Mouse (Mus musculus): ENCODE measurements around the gene Nos1.

Nos1 gene

DNA sequence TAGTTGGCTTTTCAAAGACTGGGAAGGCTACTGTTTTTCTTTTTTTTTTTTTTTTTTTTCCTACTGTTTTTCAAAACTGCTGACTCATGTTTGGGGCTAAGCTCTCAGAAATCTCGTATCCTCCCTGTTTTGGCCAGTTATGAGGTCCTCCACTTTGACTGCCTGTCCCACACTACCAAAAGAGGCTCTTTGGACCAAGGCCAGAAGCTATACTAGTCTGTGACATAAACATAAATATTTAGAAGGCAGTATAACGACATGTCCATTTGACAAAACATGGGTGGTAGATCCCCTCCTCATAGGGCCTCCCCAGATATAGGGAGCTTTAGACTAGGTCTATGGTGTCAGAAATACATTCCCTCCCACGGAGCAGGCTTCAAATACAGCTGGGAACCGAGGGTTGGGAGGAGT, 186.8 kb downstream of the Nos1 start:
- DNase-seq = no peak

DNA sequence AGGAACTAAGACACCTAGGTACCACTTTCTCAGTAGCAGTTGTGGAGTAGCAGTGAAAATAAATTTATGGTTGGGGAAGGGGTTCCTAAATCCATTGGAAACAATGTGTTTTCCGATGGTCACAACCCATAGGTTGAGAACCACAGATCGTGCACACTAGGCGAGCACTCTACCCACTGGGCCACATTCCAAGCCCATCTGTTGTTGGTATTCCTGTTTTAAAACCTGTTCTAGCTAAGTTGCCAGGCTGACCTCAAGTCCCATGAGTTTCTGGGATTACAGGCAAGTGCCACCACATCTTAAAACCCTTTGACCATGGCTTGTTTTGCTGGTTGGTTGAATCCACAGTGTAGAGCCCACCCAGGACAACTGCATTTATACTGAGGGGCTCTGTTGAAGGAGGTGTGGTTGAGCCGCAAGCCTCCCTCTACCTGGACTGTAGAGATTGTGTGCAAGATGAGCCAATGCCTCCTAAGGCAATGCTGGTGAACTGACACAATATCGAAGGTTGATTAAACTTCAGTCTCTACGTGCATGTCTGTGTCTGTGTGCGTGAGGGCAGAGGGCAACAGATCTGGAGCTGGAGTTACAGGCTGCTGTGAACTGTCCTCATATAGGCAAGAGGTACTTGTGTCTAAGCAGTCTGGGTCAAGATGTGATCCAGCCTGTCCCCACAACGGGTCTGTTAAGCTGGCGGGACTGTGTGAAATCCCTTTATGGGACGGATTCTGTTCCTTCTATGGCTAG, 189.0 kb downstream of the Nos1 start:
- DNase-seq = peak; percentile 78 to 83

DNA sequence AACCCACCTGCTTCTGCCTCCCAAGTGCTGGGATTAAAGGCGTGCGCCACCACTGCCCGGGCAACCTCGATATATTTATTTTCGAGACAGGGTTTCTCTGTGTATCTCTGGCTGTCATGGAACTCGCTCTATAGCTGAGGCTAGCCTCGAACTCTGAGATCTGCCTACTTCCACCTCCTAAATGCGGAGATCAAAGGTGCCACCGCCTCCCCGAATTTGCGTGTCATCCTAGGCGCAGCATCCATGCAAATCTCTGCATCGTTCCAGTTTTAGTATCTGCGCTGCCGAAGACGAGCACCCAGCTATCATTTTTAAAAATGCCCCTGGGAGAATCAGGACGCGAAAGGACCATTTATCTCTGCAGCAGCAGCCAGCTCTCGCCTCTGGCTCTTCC, 195.4 kb downstream of the Nos1 start:
- DNase-seq = no peak

DNA sequence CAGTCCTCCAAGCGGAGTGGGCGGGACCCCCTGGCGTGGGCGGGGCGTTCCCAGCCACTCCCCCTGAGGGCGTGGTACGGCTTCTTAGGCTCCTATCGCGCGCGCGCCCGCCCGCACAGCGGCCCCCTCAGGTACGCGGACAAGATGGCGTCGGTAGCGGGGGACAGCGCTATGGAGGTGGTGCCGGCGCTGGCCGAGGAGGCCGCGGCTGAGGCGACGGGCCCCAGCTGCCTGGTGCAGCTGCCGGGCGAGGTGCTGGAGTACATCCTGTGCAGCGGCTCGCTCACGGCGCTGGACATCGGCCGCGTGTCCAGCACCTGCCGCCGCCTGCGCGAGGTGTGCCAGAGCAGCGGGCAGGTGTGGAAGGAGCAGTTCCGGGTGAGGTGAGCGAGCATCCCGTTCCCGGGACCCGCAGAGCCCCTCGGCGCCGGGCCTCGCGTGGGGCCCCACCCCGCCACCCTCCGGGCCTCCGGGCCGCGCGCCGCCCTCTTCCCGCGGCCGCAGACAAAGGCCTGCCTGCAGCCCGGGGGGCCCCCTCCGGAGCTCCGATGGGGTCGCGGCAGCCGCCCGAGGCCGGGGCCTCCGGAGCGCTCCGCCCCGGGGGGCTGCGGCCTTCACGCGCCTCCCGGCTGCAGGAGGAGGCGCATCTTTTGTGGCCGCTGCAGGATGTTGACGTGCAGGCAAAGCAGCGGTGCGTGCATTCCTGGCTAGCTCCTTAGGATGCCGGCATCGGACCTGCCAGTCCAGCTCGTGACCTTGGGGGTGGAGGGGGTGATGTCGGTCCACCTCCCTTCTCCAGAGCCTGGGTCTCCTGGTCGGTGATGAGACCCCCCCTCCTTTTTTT, 196.0 kb downstream of the Nos1 start, which contains the start of gene Fbxo21:
TSS of gene Fbxo21 (plus strand) at position 74 of the 844 bp plus-strand sequence.
- peak; percentile 99 for DNase-seq

DNA sequence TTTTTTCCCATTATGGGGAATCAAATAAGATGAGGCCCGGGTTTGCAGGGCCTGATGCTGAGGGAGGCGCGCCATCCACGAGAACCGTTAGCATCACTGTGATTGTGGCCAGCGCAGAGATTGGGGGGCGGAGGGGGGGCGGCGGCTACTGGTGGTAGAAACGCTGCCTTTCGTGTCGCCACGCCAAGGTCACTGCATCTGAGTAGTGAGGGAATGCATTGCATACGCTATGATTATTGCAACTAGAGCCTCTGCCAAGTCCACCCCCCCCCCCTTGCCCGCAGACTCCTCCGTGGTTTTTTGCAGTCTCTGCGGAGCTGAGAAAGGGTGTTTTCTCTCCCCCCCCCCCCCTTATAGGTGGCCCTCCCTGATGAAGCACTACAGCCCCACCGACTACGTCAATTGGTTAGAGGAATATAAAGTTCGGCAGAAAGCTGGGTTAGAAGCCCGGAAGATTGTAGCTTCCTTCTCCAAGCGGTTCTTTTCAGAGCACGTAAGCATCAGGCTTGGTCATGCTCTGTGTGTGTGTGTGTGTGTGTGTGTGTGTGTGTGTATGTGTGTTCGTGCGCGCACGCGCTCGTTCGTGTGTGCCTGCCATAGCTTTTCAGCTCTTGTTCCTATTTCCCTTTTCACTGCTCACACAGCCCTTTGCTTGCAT, 196.8 kb downstream of the Nos1 start:
- peak; percentile 37 to 56 for DNase-seq

DNA sequence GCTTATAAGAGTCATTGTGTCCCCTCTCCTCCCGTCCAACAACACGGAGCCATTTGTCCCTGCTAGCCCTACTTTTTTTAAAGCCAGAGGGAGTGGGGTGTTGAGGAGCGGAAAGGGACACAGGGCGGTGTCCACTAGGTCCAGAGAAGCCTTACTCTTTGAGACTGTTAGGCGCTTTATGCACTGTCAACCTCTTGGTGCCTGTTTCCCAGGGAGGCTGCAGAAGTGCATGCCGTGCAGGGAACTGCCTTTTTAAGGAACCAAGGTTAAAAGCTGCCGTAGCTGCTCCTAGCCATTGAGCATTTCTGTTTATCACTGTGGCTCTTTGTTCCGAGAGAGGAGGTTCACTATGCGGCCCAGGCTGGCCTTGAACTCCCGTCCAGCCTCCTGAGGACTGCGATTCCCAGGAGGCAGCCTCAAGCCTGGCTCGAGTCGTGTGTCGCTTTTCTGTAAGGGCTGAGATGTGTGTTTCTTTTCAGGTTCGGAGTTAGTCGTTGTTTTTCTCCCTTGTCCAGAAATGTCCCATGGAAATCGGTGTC, 197.4 kb downstream of the Nos1 start:
- no peak for DNase-seq

DNA sequence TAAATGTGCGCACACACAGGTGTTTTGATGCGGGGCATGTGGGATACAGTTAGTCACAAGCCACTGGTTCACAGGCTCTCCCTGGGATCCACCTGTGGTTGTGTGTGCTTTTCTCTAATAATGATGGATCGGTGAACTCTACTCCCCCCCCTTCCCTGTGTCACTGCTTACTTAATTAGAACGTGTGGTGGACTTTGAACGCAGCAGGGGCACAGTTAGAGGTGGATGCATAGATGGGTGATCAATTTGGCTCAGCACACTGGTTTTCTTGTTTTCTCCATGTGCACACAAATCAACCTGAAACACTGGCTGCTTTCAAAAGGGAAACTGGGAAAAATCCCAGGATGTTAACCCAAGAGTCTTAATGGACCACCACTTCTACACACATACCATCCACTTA, 198.2 kb downstream of the Nos1 start:
- no peak for DNase-seq

DNA sequence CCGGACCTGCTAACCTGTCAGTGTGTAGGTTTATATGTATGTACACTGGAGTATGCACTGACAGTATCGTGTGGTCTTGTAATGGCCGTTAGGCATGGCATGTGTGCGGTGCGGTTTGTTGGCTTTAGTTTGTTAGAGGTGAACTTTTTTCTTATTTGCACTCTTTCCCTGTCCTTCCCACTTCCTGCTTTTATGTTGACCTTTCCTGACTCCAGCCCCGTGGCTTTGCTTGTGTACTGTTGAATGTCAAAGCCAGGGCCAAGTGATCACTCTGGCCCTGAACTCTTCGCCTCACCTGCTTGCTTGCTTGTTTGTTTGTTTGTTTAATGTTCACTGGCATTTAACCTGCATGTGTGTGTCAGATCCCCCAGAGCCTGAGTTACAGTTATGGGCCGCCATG, 200.1 kb downstream of the Nos1 start:
- no peak for DNase-seq

DNA sequence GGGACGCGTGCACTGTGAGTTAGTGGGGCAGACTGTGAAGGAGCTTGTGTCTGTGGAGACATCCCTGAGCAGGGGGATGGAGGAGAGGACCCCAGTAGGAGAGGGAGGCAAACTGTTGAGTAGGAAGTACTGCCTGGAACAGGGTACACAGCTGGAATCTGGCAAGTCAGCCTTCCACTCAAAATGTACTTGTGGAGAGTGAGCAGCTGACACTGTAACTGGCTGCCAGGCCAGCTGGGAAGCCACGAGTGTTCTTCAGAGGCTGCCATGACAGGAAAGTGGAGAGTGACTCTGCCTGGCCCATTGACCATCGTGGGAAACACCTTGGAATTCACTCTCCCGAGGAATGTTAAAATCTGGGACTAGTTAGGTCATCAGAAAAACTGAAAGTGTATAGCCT, 201.1 kb downstream of the Nos1 start:
- DNase-seq = no peak

DNA sequence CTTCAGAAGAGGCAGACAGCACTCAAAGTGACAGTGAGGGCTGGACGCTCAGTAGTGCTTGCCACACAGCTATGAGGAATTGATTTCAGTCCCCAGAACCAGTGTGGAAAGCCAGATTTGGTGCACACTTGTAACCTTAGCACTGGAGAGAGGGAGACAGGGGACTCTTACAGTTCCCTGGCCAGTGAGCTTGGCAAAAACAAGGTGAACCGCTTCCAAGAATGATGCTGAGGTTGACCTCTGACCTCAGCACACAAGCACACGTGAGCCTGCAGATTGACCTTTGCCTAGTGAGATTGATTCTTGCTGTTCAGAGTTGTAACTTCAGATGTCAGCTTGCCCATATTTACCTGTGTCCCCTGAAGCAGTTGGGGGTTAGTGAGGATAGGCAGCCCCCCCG, 205.5 kb downstream of the Nos1 start:
- peak in 1 of 2 experiments; percentile 7 for DNase-seq

DNA sequence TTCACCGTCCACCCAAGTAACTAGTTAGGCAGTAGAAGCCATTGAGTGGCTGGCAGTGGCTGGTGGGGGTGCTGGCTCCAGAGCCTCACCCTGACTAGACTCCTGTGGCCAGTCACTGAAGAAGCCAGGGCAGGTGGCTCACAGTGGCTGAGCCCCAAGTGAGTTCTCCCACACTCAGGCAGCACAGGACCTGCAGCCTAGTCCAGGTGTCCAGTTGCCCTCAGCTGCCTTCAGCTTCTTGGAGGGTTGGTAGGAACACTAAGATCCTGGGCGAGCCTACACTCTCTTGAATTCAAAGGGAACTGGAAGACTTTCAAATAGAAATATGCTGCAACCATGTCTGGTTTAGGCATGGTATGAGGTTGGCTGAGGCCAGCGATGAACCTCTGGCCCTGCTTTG, 207.1 kb downstream of the Nos1 start:
- DNase-seq = peak in 1 of 2 experiments; percentile 13

DNA sequence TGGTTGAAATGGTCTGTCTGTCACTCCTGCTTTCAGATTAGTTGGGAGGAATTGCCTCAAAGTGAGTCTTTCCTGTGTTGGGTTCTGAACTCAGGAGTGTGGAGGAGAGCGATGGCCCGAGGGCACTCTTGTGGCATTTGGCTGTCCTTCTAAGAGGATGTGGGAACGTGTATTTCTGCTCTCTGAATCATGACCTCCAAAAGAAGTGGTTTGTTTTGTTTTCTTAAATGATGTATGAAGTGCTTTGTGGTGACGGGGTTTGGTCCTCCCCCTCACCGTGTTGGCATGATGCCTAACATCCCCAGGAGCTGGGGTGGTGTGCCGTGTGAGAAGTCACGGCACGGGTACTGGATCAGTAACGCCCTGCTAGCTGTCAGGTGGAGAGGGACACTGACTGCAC, 207.5 kb downstream of the Nos1 start:
- DNase-seq = peak in 1 of 2 experiments; percentile 7

DNA sequence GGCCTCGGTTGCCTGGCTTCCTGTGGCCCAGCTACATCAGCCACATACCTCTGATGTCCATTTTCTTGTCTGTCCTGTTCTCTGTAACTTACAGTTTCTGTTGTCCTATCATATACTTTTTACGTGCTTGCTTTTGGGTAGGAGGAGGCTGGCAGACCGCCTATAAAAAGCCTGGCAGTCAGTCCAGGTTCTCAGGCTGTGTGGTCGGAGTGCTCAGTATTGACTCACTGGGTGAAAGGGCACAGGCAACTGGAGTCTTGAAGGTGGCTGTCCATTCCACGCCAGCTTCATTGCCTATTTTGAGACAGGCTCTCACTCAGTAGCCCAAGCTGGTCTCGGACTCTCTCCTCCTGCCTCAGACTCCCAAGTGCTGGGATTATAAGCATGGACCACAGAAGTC, 208.9 kb downstream of the Nos1 start:
- no peak for DNase-seq

DNA sequence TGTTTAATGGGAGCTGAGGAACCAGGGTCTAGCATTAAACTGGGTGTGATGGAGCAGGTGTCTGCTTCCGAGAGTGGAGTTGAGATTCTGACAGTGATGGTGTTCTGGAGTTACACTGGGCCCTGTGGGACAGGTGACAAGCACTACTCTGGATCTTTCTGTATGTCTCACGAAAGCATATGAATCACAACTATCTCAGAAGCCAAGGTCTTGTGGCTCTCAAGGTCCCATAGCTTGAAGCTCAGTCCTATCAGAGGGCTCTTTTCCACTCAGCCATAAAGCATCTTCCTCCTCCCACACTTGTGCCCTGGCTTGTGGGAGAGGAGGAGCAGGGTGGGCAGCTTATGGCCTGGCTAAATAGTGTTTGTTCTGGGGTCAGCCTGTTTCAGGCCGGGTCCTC, 210.1 kb downstream of the Nos1 start:
- DNase-seq = no peak

DNA sequence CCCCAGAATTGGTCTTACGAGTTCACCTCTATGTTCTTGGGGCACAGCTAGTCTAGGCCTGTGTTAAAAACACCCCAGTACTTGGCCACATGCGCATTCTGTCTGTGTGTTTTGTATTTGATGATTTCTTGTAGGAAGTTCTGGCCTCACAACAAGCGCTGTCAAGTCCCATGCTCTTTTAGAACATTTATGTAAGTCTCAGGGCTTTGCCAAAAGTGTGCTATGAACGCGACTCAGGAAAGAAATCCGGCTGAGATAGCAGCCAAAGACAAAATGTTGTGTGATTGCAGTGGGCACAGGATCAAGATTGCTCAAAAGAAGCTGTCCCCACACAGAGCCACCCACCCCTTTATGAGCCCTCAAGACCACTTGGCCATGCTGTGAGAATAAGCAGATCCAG, 212.7 kb downstream of the Nos1 start:
- DNase-seq = no peak

DNA sequence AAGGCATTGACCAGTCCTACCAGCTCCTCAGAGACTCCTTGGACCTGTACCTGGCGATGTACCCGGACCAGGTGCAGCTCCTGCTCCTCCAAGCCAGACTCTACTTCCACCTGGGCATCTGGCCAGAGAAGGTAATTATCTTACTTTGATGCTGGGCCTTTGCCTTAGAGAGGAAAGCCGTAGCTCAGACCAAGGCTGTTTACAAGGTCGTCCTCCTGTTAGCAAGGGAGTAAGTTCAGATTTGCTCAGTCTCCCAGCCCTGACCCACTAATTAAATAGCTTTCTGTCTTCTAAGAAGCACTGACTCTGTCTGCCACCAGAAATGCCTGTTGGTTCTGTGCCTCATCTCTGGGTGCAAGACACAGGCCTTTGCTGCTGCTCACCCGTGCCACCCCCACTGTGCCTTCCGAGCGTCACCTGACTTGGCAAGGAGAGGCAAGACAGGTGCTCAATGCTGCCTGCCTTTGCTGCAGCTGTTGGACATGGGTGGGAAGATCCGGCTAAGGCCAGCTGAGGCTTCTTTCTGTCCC, 214.6 kb downstream of the Nos1 start:
- DNase-seq = peak; percentile 64 to 70

DNA sequence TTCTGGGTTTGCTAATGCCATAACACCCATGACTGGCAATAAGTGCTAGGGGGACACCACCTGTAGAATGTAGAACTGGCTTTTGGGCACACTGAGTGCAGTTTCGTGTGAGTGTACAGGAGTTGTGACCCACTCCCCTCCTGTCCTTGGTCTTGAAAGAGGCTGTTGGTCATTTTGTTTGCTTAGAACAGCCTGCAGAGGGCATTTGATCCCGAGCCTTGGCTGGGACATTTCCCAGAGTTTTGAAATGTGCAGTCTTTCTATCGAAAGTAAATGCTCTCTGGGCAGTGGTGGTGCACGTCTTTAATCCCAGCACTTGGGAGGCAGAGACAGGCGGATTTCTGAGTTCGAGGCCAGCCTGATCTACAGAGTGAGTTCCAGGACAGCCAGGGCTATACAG, 215.1 kb downstream of the Nos1 start:
- DNase-seq = no peak

DNA sequence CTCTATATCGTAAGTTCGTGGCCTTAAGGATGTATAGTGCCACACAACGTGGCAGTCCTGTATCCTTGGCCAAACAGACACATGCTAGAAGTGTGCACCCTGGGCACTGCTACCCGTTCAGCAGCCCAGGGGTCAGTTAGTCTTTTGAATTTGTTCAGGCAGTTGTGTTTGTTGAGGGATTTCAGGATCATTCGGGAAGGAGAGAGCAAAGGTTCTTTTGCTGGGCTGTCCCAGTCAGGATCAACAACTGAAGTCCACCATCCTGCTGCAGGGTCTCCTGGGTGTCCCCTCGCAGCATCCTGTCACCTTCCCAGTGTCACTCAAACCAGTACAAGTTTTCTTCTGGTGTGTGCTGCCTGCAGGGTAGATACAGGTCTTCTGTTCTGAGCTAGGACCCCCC, 215.7 kb downstream of the Nos1 start:
- DNase-seq = no peak

DNA sequence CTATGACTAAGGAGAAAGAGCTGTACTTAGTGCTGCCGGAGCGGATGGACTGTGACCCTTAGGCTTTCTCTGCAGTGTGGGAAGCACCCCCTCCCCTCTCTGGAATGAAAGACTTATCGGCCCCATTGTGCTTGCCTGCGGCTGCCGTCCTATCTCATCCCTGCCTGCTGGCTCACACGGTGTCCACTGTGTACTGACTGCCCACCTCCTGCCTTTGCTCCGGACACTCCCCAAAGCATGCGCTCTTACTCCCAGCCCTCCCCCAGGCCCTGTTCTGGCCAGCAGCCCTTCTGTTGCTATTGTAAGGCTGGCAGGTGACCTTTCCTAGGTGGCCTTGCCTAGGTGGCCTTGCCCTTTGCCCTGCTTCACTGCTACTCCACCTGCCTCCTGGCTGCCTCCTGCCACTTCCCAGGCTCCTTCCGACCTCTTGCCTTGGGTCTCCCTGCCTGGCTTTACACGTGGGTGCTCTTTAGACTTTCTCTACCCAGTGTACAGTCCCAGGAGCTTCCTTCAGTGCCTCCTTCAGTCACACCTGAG, 216.7 kb downstream of the Nos1 start:
- DNase-seq = no peak

DNA sequence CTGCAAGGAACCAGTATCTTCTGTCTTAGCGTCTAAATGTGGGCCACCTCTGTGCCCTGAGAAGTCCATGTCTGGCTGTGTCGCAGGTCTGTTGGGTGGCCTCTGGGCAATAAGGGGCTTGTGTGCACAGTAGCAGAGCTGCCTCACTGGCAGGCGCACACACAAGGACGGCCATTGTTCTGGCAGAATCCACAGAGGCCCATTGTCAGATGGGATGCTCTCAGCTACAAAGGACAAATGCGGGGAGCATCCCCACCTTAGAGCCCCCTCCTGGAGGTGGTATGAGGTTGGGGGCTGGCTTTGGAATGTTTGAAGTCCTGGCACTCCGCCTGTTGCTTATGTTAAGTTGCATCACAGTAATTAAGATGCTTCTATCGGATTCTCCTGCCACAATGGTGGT, 218.2 kb downstream of the Nos1 start:
- no peak for DNase-seq

DNA sequence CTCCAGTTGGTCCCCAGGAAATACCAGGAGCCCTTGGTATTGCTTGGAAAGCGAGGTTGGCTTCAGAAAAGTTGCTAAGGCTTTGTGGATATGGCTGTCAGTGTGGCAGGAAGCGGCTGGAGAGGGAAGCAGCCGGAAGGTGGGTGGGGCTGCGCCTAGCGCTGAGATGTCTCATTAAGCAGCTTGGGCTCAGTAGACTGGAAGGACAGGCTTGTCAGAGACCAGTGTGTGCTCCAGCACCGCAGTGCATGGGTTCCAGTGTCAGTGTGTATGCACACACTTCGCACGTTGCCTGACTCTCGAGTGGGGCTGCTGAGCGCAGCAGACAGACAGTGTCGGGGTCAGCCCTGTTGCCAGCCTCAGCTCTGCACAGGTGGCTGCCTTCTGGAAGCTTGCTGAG, 218.8 kb downstream of the Nos1 start:
- DNase-seq = peak; percentile 42 to 44

DNA sequence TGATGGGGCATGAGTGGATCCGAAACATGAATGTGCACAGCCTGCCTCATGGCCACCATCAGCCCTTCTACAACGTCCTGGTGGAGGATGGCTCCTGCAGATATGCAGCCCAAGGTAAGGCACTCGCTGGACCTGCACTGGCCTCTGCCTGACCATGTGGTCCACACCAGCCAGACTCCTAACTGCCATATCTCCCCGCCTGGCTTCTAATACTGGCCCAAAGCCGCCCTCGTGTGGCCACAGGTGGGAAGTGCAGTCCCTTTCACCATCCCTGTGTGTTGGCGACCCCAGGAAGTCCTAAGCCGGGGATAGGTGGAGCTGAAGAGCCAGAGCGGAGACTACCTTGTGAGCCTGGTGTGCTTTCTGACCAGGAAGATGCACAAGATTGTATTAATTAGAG, 221.2 kb downstream of the Nos1 start:
- DNase-seq = peak; percentile 78 to 85

DNA sequence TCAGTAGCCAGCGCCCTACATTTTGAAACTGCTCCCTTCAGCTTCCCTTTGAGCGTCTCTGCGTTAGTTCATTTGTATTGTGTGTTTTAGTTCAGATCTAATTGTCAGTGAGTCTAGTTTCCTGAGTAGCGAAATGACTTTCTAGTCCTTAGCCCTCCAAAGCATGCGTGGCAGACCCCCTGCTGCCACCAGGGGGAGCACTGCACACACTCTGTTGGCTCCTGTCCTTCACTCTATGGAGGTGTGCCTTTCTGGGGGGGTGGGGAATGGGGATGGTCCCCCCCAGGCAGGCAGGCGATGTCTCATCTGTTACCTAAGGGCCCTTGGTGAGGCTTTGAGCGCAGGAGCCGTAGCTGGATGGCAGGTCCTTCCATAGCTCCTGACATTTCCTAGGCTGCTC, 223.8 kb downstream of the Nos1 start:
- peak; percentile 77 to 85 for DNase-seq

Data from cerebellum, adult 18-20 months (tissue).